Comparison of ENCODE assay signal across 12 mouse cellular contexts in the genomic region with DNA sequence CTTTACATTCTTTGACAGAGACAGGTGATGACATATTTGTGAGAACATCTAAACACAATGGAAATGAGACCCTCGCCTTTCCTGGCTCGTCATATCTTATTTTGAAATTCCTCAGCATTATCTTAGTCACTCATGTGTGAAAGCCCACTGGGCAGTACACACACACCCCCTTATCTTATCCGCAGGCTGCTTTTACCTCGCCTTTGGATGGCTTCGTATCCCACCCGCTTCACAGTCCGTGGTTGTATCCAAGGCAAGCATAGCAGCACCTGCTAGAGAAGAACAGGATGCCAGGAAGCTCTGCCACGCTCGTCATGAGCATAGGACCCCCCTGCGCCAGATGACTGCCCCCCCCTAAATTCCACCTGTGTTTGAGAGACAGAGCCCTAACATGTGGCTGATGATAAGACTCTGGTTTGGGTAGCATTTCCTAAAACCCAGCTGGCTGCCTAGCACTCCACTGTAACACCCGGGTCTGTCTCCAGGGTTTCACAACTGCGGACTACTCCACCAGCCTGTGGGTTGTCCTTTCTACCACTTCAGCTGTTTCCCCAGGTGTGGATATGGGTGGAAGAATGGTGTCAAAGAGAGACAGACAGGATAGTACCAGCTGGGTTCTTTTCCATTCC.
DNase-seq lines count a peak whose midpoint lies in the region; ATAC-seq lines count a peak whose summit lies in the region.
"Had no signal": no experiment of that assay in that cellular context is flagged by ENCODE, and none has a peak within 500 bp of the region (broad histone marks: within the 10 kb centered on the region; RNA-seq: fewer than 3 reads in every experiment).

No protein-coding gene starts in this region.

- 84% methylated on average over 12 of the region's 12 CpGs for WGBS in limb, embryonic 12.5 days
- WGBS in limb, embryonic 10.5 days = 89% methylated on average over 12 of the region's 12 CpGs
- 68% methylated on average over 12 of the region's 12 CpGs for WGBS in forebrain, embryonic 16.5 days
- 26% methylated on average over 12 of the region's 12 CpGs for WGBS in liver, embryonic 12.5 days (ENCODE audit: insufficient replicate concordance)
- whole genome bisulfite sequencing in neural tube, embryonic 15.5 days = 73% methylated on average over 12 of the region's 12 CpGs
- 80% methylated on average over 12 of the region's 12 CpGs for WGBS in kidney, embryonic 16.5 days

- peaks cover 9% of the 10 kb centered on the region; the same call in 1 of the 2 replicates for H3K9me3 ChIP-seq in limb, embryonic 12.5 days
- H3K9me3 ChIP-seq in limb, embryonic 10.5 days (replicated peaks) = peaks cover 5% of the 10 kb centered on the region; the same call in 1 of the 2 replicates
- H3K9me3 ChIP-seq in forebrain, embryonic 16.5 days (ENCODE audit: control insufficient read depth, low read length) = no peaks in the 10 kb centered on the region
- H3K9me3 ChIP-seq in liver, embryonic 12.5 days (replicated peaks) = no peaks in the 10 kb centered on the region
- no peaks in the 10 kb centered on the region for H3K9me3 ChIP-seq in neural tube, embryonic 15.5 days (replicated peaks)
- H3K9me3 ChIP-seq in kidney, embryonic 16.5 days (ENCODE audit: low read length) = peaks cover 10% of the 10 kb centered on the region; the same call in 1 of the 2 replicates
- H3K9me3 ChIP-seq: limb, embryonic 15.5 days had no signal

- H3K4me3 ChIP-seq in limb, embryonic 12.5 days (replicated peaks) = no peak overlapping the region
- no peak overlapping the region for H3K4me3 ChIP-seq in limb, embryonic 10.5 days
- no peak overlapping the region for H3K4me3 ChIP-seq in forebrain, embryonic 16.5 days (replicated peaks; ENCODE audit: low read length)
- H3K4me3 ChIP-seq in liver, embryonic 12.5 days = no peak overlapping the region
- H3K4me3 ChIP-seq in neural tube, embryonic 15.5 days (replicated peaks) = no peak overlapping the region
- H3K4me3 ChIP-seq in kidney, embryonic 16.5 days (ENCODE audit: low read length) = no peak overlapping the region
- H3K4me3 ChIP-seq: limb, embryonic 15.5 days; myocyte had no signal

- peaks cover 36% of the 10 kb centered on the region for H3K36me3 ChIP-seq in limb, embryonic 12.5 days
- H3K36me3 ChIP-seq in limb, embryonic 10.5 days = peaks cover 64% of the 10 kb centered on the region
- H3K36me3 ChIP-seq in forebrain, embryonic 16.5 days (ENCODE audit: control insufficient read depth, insufficient read depth) = no peaks in the 10 kb centered on the region
- H3K36me3 ChIP-seq in liver, embryonic 12.5 days = no peaks in the 10 kb centered on the region
- no peaks in the 10 kb centered on the region for H3K36me3 ChIP-seq in neural tube, embryonic 15.5 days
- H3K36me3 ChIP-seq in kidney, embryonic 16.5 days (ENCODE audit: insufficient read depth, low read length) = peaks cover 20% of the 10 kb centered on the region; the same call in 1 of the 2 replicates

- no peak for ATAC-seq in limb, embryonic 12.5 days (ENCODE audit: insufficient number of reproducible peaks, insufficient read depth, low FRiP score, low TSS enrichment, low read depth)
- ATAC-seq in forebrain, embryonic 16.5 days = 0 out of 2 replicates have a peak, but pooled peaks have one; percentile 21
- peak; percentile 85 for ATAC-seq in liver, embryonic 12.5 days
- ATAC-seq in neural tube, embryonic 15.5 days (ENCODE audit: low FRiP score) = peak; percentile 30; the same call in 1 of the 2 replicates
- ATAC-seq in kidney, embryonic 16.5 days (ENCODE audit: low FRiP score, low TSS enrichment) = no peak

- no peak overlapping the region for H3K4me2 ChIP-seq in limb, embryonic 12.5 days
- H3K4me2 ChIP-seq in forebrain, embryonic 16.5 days (ENCODE audit: low read length) = no peak overlapping the region
- H3K4me2 ChIP-seq in liver, embryonic 12.5 days = peak overlapping the region; percentile 53
- peak overlapping the region; percentile 54 for H3K4me2 ChIP-seq in neural tube, embryonic 15.5 days
- H3K4me2 ChIP-seq in kidney, embryonic 16.5 days (replicated peaks; ENCODE audit: low read depth, low read length) = no peak overlapping the region
- H3K4me2 ChIP-seq: limb, embryonic 15.5 days had no signal

- no peaks in the 10 kb centered on the region for H3K27me3 ChIP-seq in limb, embryonic 12.5 days
- no peaks in the 10 kb centered on the region for H3K27me3 ChIP-seq in limb, embryonic 10.5 days (ENCODE audit: low read depth, poor library complexity, severe bottlenecking)
- H3K27me3 ChIP-seq in forebrain, embryonic 16.5 days (replicated peaks; ENCODE audit: control insufficient read depth, insufficient read depth, low read length) = no peaks in the 10 kb centered on the region
- no peaks in the 10 kb centered on the region for H3K27me3 ChIP-seq in liver, embryonic 12.5 days (replicated peaks)
- H3K27me3 ChIP-seq in neural tube, embryonic 15.5 days (replicated peaks) = no peaks in the 10 kb centered on the region
- no peaks in the 10 kb centered on the region for H3K27me3 ChIP-seq in kidney, embryonic 16.5 days (ENCODE audit: insufficient read depth, low read length)
- H3K27me3 ChIP-seq: limb, embryonic 15.5 days had no signal

- no peak overlapping the region for H3K9ac ChIP-seq in limb, embryonic 12.5 days (replicated peaks)
- H3K9ac ChIP-seq in forebrain, embryonic 16.5 days (replicated peaks; ENCODE audit: low read depth, low read length) = no peak overlapping the region
- H3K9ac ChIP-seq in liver, embryonic 12.5 days = no peak overlapping the region
- no peak overlapping the region for H3K9ac ChIP-seq in neural tube, embryonic 15.5 days (replicated peaks)
- no peak overlapping the region for H3K9ac ChIP-seq in kidney, embryonic 16.5 days (replicated peaks; ENCODE audit: low read length)
- H3K9ac ChIP-seq: limb, embryonic 15.5 days had no signal

- DNase-seq in limb, embryonic 10.5 days (ENCODE audit: low spot score) = no peak
- DNase-seq in left cerebral cortex, adult 8-10 months (ENCODE audit: low spot score in 2 of 2) = no peak
- DNase-seq: adrenal gland, adult 8-10 months; heart, postnatal 14 days; kidney, postnatal 25 days had no signal

- H3K4me1 ChIP-seq in limb, embryonic 12.5 days (replicated peaks) = peaks cover 37% of the 10 kb centered on the region
- H3K4me1 ChIP-seq in limb, embryonic 10.5 days = peaks cover 33% of the 10 kb centered on the region
- peaks cover 11% of the 10 kb centered on the region for H3K4me1 ChIP-seq in forebrain, embryonic 16.5 days (replicated peaks; ENCODE audit: control insufficient read depth, insufficient read depth, low read length)
- peaks cover 28% of the 10 kb centered on the region for H3K4me1 ChIP-seq in liver, embryonic 12.5 days
- peaks cover 32% of the 10 kb centered on the region for H3K4me1 ChIP-seq in neural tube, embryonic 15.5 days
- peaks cover 23% of the 10 kb centered on the region for H3K4me1 ChIP-seq in kidney, embryonic 16.5 days (ENCODE audit: insufficient read depth, low read length)

- peak overlapping the region; percentile 53; the same call in 1 of the 2 replicates for H3K27ac ChIP-seq in limb, embryonic 12.5 days
- H3K27ac ChIP-seq in limb, embryonic 10.5 days = no peak overlapping the region
- no peak overlapping the region for H3K27ac ChIP-seq in forebrain, embryonic 16.5 days (ENCODE audit: low read length)
- H3K27ac ChIP-seq in liver, embryonic 12.5 days = no peak overlapping the region
- H3K27ac ChIP-seq in neural tube, embryonic 15.5 days (replicated peaks) = peak overlapping the region; percentile 67
- H3K27ac ChIP-seq in kidney, embryonic 16.5 days (ENCODE audit: low read length) = no peak overlapping the region

Comparison
In these comparisons a context has a peak if more than half of its experiments do, and no peak if none do; other contexts are left out.
1. H3K27ac ChIP-seq: peak in limb, embryonic 12.5 days (single experiment) and neural tube, embryonic 15.5 days (single experiment); none in limb, embryonic 10.5 days (single experiment), forebrain, embryonic 16.5 days (single experiment), liver, embryonic 12.5 days (single experiment) and kidney, embryonic 16.5 days (single experiment).
2. ATAC-seq: peak in forebrain, embryonic 16.5 days (single experiment), liver, embryonic 12.5 days (single experiment) and neural tube, embryonic 15.5 days (single experiment); none in limb, embryonic 12.5 days (single experiment) and kidney, embryonic 16.5 days (single experiment).
3. H3K4me2 ChIP-seq: peak in liver, embryonic 12.5 days (single experiment) and neural tube, embryonic 15.5 days (single experiment); none in limb, embryonic 12.5 days (single experiment), forebrain, embryonic 16.5 days (single experiment) and kidney, embryonic 16.5 days (single experiment).